Mouse (Mus musculus) lung, adult 2 months (tissue): ENCODE data around the gene Tlx1.

ENCODE experiments used
- CTCF ChIP-seq: fragments of 200-500 bp; IDR thresholded peaks from 2 replicates; pipeline ENCODE4 v1.5.1; 2011; ENCODE audit warnings: mild to moderate bottlenecking, low read length, control low read depth; ENCODE audit not compliant: insufficient read depth
- POLR2A ChIP-seq: fragments of 200-500 bp; IDR thresholded peaks from 2 replicates; pipeline ENCODE4 v1.6.1; 2011; ENCODE audit warnings: low read depth, mild to moderate bottlenecking, control low read depth, low read length, borderline replicate concordance; ENCODE audit errors: extremely low read depth

GRCm38 (mm10) chr19:45156381-45156780 lies 5.9 kb downstream of the Tlx1 start:
- no peak for TF ChIP-seq CTCF
- no peak for TF ChIP-seq POLR2A
